In the genomic region with DNA sequence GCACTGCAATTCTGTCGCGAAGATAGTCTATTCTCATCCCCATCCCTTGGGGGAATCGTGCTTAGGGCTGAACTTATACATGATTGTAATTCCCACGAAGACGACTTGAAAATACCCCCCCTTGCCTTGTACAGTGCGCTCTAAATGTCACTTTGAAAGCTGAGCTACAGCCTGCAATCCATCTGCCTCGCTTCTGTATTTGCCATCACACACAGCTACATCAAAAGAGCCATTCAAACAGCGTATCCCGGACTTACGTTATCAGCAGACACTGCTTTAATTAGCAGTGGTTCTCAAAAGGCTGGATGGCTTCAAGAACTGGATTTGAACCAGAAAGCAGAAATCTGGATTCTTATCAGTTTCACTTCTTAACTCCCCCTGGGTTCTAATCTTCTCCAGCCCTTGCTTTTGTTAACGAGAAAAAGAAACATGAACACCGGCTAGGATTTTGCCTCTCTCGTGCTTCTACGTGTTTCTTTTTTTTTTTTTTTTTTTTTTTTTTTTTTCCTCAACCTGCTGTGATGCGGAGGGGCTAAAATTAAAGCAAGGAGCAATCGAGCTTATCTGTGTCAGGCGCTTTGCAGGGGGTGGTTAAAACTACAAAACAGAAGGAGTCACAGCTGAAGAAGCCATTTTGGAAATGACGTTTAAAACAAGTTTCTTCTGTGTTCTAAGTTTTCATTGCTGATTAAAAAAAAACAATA, we compare ENCODE assay signal across 8 mouse cellular contexts. TPM values are rescaled to one million over a fixed set of nuclear protein-coding genes. Genes with fewer than 3 reads are reported as not detected.
A peak's percentile ranks its signal among the peaks of the same experiment; 100 is the strongest.
DNase-seq lines count a peak whose midpoint lies in the region; ATAC-seq lines count a peak whose summit lies in the region.

No protein-coding gene starts in this region.

- ATAC-seq in erythroblast, adult 5-6 weeks (replicated peaks; ENCODE audit: low FRiP score, poor library complexity, severe bottlenecking) = no peak

- peak; percentile 53 for DNase-seq in right cerebral cortex, adult 18-20 months
- no peak for DNase-seq in right cerebral cortex, postnatal 14 days
- peak; percentile 5 to 10 for DNase-seq in frontal cortex, postnatal 25 days (ENCODE audit: low spot score in 2 of 2)
- peak; percentile 24 to 29 for DNase-seq in left cerebral cortex, adult 18-20 months (ENCODE audit: low spot score in 2 of 2)
- DNase-seq in right cerebral cortex, adult 2 months (ENCODE audit: low spot score in 2 of 2) = peak; percentile 45 to 66
- no peak for DNase-seq in natural killer cell, adult 2 months (ENCODE audit: low spot score in 2 of 2)
- no peak for DNase-seq in adrenal gland, adult (ENCODE audit: inconsistent age in 2 of 2, low spot score in 1 of 2)

RNA-seq across cellular contexts. Expression of gene Mlip, which starts 12.5 kb away (rescaled TPM):
- 100 to 1,000 TPM; 118 to 137 TPM for total RNA-seq in left cerebral cortex, adult 18-20 months (2021)
- total RNA-seq in erythroblast, adult 5-6 weeks (2015; ENCODE audit: low replicate concordance) = not detected in 2 replicates
- not detected in 2 replicates for total RNA-seq in erythroblast, adult 5-6 weeks (2017; ENCODE audit: low replicate concordance)

Comparison
In these comparisons a context has a peak if more than half of its experiments do, and no peak if none do; other contexts are left out.
1. DNase-seq: peak in right cerebral cortex, adult 18-20 months (single experiment), frontal cortex, postnatal 25 days (2 of 2), left cerebral cortex, adult 18-20 months (2 of 2) and right cerebral cortex, adult 2 months (2 of 2); none in right cerebral cortex, postnatal 14 days (single experiment), natural killer cell, adult 2 months (0 of 2) and adrenal gland, adult (0 of 2).
2. RNA of gene Mlip, which starts 12.5 kb away (total RNA-seq): 118 to 137 TPM in left cerebral cortex, adult 18-20 months; not detected in erythroblast, adult 5-6 weeks; every median in the first group is over 100 times any median in the second.